Mouse (Mus musculus) embryo, embryonic 11 days (tissue): Measurements from ENCODE around the gene Mup11.
"Not testable (repeated sequence)": the region's sequence is repeated elsewhere in the genome, so short reads cannot be mapped to it uniquely, and the experiment has no call there.

ENCODE experiments used
- DNase-seq: peaks from one replicate; pipeline ENCODE4 v3.0.0-alpha.2; 2015

The Mup11 gene

DNA sequence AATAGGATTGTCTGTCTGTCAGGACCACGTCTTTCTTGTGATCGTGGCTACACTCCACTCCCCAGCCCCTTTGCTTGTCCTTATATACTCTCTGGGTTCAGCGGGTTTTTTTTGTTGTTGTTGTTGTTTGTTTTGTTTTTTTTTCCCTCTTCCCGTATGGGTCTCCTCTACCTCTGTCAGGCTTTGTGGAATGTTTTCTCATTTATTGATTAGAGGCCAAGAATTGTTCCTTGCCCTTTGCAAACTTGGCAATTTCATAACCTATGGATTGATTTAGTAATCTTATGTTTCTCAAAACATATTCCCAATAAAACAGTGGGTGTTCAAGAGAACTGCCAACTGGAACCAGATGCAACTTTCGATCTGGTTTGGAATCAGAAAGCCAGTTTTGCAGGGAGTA lies at the start of gene Mup11:
Gene Mup11, minus strand, starts transcription at position 101 of the 400 bp plus-strand sequence.
- DNase-seq = not testable (repeated sequence)
